Mouse (Mus musculus): Measurements from ENCODE around the gene Gtpbp4. TPM values are rescaled to one million over a fixed set of nuclear protein-coding genes. Genes with fewer than 3 reads are reported as not detected.
"Not testable (repeated sequence)": the region's sequence is repeated elsewhere in the genome, so short reads cannot be mapped to it uniquely, and the experiment has no call there.

The Gtpbp4 gene
- total RNA-seq, 4 experiments from 2014 or later: 40.5 to 46.4 (median 43.4) TPM

DNA sequence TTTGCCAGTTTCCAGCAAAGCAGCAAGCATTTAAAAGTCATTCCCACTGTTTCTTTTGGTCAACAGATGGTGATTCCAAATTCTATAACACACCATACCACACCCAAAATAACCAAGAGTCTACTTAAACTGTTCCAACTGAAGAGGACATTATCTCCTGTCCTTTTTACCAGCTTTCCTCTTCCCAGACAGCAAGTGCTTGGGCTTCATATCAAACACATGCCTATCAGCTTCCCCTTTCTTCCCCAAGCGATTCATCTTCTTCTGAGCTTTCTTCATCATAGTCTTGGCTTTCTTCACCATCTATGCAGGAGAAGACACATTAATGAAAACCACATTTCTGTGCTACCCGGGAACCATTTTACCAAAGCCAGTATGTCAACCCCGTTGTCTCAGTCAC is 22.9 kb downstream of the Gtpbp4 start:
- no peak for DNase-seq (ENCODE audit: low spot score in 2 of 2)

DNA sequence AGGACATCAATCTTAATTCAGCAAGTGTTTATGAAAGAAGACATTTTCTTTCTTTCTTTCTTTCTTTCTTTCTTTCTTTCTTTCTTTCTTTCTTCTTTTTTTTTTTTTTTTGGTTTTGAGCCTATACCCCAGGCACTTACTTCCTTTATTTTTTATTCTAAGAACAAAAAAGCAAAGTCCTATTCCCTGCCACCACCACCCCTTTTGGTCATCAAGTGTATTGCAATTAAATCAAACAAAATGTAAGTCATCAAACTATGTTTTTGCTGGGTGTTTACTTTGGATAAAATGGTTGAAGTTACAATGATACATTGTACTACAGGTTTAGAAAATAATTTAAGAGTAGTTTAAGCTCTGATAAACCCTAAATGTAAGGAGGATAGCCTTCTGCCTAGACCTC is 23.5 kb downstream of the Gtpbp4 start:
- no peak for DNase-seq (ENCODE audit: low spot score in 2 of 2)

DNA sequence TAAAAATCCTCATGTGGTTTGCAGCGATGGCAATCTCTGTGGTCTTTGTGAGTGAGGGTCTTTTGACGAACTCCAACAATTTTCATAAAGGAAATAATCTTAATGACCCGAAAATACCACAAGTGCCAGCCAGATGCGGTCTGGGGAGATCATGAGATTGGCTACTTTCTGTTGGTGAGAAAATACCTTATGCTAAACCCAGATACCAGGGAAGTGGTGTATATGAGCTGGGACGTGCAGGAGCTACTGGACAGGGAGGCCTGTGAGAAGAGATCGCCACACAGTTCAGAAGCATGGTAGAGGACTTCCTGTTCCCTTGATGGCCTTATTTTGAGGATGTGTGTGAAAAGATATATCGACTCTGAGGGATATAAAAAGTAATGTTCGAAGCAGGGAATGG is 28.1 kb downstream of the Gtpbp4 start:
- DNase-seq (ENCODE audit: low spot score in 2 of 2): no peak

DNA sequence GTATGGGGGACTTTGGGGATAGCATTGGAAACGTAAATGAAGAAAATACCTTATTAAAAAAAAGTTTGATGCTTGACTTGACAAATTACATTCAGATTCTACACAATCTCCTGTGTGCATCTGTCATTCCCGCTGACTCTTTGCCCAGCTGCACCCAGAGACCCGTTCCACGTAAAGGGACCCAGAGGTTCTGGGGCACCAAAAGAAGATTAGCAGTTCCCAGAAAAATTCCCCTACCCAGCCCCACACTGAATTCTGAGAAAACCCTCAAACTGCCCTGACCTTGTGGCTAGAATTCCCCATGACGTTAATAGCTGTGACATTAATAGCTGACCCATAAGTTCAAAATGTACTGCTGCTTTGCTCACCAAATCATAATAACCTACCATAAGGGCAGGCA is 30.7 kb downstream of the Gtpbp4 start:
- no peak for DNase-seq (ENCODE audit: low spot score in 2 of 2)

DNA sequence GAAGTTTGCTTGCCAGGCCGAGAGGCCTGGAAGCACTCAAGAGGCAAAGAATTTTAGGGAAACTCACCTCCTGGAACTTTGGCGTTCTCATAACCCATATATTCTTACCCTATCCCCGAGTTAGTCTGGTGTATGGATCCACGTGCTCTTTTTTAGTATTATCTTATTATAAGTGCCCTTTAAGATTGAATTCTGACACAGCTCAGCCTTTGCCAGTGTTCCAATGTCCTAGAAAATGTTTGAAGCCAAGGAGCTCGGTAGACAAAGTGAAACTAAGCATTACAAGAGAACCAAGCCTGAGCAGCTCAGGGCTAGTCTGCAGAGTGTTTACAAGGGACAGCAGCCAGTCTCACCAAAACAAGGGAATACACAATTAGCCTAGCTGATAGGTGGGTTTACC is 33.6 kb downstream of the Gtpbp4 start:
- DNase-seq (ENCODE audit: low spot score in 2 of 2): not testable (repeated sequence)

DNA sequence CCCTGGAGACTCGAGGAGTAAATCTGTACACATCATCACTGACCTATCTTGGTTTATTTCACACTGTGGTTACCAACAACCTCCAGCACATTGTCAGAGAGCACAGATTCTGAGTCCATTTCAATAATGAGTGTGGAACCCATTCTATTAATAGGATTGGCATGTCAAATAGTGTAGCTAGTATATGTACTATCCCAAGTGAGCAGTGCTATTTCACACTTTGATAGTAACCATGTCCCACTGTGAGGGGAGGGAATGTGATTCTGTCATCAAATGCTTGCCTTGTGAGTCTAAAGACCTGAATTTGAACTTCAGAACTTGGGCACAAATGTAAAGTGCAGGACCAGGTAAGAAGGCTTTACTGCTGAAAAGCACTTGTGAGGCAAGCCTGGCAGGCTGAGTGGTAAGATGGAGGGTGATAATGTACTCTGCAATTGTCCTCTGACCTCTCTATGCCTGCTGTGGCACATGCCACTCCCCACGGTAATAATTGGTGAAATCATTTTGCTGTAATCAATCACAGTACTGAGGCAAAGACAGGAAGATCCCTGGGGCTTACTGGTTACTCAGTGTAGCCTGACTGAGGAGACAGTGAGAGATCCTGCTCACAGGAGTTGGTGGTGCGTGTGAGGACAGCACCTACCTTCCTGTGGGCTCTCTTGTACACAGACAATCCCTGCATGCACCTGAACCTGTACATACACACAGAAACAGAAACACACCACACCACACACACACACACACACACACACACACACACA is 34.6 kb downstream of the Gtpbp4 start:
- not testable (repeated sequence) for DNase-seq (ENCODE audit: low spot score in 2 of 2)

DNA sequence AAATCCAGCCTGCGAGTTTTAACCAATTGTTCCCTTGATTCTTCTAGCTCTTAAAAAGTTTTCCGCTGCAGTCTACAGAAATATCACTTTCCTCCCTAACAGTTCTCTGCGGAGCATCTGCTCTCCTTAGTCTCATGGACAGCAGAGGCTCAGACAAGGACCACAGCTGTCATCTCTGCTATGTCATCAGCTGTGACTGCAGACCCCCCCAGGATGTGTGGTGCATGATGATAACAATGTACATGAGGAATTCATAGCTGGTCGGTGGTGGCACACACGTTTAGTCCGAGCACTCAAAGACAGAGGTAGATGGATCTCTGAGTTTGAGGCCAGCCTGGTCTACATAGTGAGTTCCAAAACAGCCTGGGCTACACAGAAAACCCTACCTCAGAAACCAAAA is 36.3 kb downstream of the Gtpbp4 start:
- DNase-seq (ENCODE audit: low spot score in 2 of 2): not testable (repeated sequence)

DNA sequence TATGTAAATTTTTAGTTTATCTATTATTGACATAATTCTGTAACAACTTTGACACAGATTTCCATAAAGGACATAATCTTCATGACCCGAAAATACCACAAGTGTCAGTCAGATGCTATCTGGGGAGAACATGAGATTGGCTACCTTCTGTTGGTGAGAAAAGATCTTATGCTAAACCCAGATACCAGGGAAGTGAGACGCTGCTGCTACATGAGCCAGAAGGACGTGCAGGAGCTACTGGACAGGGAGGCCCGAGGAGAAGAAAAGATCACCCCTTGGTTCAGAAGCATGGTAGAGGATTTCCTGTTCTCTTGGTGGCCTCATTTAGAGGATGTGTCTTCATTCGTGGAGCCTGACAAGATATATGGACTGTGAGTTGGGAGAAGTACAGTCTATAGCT is 36.8 kb downstream of the Gtpbp4 start:
- DNase-seq (ENCODE audit: low spot score in 2 of 2): not testable (repeated sequence)

DNA sequence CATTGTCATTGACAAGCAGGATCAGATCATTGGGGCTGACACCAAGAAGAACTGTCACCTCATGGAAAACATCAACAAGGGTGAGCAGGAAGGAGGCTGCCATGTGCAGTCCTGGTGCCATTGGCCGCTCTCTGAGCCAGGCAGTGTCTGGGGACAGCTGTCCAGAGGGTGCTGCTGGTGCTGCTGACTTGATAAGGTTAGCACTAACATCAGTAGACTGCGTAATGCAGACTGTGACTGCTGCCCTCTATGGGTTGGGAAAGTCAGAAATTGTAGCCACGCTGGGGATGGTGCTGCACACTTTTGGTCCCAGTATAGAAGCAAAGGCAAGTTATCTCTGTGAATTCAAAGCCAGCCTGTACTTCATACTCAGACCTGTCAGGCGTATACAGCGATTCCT is 39.0 kb downstream of the Gtpbp4 start:
- DNase-seq (ENCODE audit: low spot score in 2 of 2): not testable (repeated sequence)

DNA sequence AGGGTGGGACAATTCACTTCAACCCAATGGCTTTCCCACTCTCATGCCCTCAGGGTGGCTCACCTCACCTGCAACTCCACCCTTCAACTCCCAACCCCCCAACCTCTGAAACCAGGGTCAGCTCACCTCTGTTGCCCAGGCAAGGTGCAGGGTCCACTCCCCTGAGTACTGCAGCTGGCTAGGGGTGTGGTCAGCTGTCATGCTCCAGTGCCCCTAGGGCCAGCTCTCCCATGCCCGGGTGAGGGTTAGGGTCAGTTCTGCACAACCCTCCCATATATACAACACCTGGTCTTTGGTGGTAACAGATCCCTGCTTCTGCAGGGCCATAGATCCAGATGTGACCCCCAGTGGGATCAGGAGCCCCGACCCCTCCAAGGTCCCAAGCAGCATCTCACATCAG is 40.8 kb downstream of the Gtpbp4 start:
- DNase-seq (ENCODE audit: low spot score in 2 of 2): not testable (repeated sequence)

DNA sequence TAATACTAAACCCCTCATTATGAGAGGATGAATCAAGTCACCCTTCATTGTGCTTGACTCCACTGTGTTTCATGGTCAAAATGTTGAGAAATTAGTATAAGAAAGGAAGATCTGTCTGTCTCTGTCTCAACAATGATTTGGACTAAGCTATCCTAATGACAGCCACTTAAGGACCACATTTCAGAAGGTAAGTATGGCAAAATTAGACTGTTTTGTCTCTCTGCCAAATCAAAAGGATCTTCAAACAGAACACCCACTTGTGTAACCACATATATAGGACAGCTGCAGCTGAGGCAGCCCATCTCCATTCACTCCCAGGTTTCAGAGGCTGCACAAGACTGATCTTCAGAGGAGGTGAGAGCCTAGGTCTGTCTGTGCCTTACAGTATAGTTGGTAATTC is 43.3 kb downstream of the Gtpbp4 start, which contains the start of gene Idi2:
Gene Idi2 (plus strand): TSS at position 301 of the 400 bp plus-strand sequence.
- not testable (repeated sequence) for DNase-seq (ENCODE audit: low spot score in 2 of 2)

DNA sequence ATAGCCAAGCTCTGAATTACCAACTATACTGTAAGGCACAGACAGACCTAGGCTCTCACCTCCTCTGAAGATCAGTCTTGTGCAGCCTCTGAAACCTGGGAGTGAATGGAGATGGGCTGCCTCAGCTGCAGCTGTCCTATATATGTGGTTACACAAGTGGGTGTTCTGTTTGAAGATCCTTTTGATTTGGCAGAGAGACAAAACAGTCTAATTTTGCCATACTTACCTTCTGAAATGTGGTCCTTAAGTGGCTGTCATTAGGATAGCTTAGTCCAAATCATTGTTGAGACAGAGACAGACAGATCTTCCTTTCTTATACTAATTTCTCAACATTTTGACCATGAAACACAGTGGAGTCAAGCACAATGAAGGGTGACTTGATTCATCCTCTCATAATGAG is 47.8 kb downstream of the Gtpbp4 start, which contains the start of gene Gm9745:
Gene Gm9745 (minus strand): TSS at position 101 of the 400 bp plus-strand sequence.
- not testable (repeated sequence) for DNase-seq (ENCODE audit: low spot score in 2 of 2)

DNA sequence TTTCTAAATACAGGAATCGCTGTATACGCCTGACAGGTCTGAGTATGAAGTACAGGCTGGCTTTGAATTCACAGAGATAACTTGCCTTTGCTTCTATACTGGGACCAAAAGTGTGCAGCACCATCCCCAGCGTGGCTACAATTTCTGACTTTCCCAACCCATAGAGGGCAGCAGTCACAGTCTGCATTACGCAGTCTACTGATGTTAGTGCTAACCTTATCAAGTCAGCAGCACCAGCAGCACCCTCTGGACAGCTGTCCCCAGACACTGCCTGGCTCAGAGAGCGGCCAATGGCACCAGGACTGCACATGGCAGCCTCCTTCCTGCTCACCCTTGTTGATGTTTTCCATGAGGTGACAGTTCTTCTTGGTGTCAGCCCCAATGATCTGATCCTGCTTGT is 52.1 kb downstream of the Gtpbp4 start:
- not testable (repeated sequence) for DNase-seq (ENCODE audit: low spot score in 2 of 2)

DNA sequence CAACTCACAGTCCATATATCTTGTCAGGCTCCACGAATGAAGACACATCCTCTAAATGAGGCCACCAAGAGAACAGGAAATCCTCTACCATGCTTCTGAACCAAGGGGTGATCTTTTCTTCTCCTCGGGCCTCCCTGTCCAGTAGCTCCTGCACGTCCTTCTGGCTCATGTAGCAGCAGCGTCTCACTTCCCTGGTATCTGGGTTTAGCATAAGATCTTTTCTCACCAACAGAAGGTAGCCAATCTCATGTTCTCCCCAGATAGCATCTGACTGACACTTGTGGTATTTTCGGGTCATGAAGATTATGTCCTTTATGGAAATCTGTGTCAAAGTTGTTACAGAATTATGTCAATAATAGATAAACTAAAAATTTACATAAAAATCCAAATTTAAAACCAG is 54.2 kb downstream of the Gtpbp4 start:
- not testable (repeated sequence) for DNase-seq (ENCODE audit: low spot score in 2 of 2)

DNA sequence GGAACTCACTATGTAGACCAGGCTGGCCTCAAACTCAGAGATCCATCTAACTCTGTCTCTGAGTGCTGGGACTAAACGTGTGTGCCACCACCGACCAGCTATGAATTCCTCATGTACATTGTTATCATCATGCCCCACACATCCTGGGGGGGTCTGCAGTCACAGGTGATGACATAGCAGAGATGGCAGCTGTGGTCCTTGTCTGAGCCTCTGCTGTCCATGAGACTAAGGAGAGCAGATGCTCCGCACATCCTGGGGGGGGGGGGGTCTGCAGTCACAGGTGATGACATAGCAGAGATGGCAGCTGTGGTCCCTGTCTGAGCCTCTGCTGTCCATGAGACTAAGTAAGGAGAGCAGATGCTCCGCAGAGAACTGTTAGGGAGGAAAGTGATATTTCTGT is 54.8 kb downstream of the Gtpbp4 start:
- DNase-seq (ENCODE audit: low spot score in 2 of 2): not testable (repeated sequence)

DNA sequence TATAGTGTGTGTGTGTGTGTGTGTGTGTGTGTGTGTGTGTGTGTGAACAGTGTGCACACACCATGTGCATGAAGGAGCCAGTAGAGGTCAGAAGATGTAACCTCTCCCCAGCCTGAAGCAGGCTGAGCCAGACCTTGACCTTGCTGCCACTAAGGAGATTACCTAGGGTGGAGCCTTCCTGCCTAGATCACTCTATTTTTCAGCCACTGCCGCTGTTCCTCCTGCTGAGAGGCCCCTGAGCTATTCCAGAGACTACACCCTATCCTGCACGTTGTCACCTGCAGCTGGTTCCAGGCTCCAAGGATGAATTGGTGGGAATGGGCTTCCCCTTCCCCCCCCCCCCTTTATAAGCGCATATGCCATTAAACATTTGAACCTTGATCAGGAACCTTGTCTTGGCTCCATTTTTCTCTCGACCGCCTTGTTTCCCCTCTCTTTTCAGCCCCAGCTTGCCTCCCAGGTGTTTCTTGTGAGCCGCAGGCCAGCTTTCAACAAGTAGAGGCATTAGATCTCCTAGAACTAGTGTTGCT is 58.2 kb downstream of the Gtpbp4 start:
- not testable (repeated sequence) for DNase-seq (ENCODE audit: low spot score in 2 of 2)

DNA sequence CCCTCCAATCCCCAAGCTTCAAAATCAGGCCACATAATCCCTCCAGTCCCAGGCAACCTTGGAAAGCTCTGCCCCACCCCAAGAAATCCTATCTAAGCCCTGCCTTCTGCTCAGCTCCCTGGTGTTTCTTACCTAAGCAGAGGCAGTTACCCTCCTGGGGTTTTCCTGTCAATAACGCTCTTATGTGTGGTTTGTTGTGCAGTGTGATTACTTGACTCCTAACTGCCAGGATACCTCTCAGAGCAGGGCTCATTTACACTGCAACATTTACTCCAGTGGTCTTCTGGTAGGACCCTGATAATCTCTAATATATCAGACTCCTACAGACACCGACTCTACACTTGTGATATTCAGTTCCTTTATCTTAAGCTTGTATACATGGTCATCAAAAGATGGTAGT is 62.4 kb downstream of the Gtpbp4 start:
- no peak for DNase-seq (ENCODE audit: low spot score in 2 of 2)

Small RNAs within 50 kb of the gene (microRNA-seq; reads per million reads assigned to microRNA genes)
- gene Gm22750: 0 reads per million in 2 experiments

Other genes starting within 250 kb of the Gtpbp4 start
- gene Wdr37, start 124.2 kb downstream of the Gtpbp4 start, total RNA-seq (2022): 100 to 1,000 TPM in 3 of 4 experiments, 10 to 100 TPM in 1; 82.9 to 119 (median 110) TPM
- 10 to 100 TPM; 34.0 to 38.6 (median 37.6) TPM for gene Idi1, start 110.6 kb downstream of the Gtpbp4 start, total RNA-seq (2022)
- gene Gm9745, start 47.9 kb downstream of the Gtpbp4 start, total RNA-seq (2022): not detected
- gene Idi2, start 43.2 kb downstream of the Gtpbp4 start, total RNA-seq (2022): not detected
- gene Larp4b, start 97.8 kb upstream of the Gtpbp4 start, total RNA-seq (2022): 10 to 100 TPM; 69.6 to 73.1 (median 70.6) TPM